Mouse (Mus musculus): ENCODE results near the gene Psmc3. TPM values are rescaled to one million over a fixed set of nuclear protein-coding genes. Genes with fewer than 3 reads are reported as not detected.
A peak's percentile ranks its signal among the peaks of the same experiment; 100 is the strongest.

Psmc3 gene
- polyA plus RNA-seq, 1 experiment from 2014 or later = 186 TPM

- Histone ChIP-seq H3K27ac (ENCODE audit: low read length) (no peak overlapping the region), H3K27me3 (replicated peaks; ENCODE audit: insufficient read depth, low read length) (no peaks in the 10 kb centered on the region), H3K4me1 (ENCODE audit: insufficient read depth, low read depth, low read length) (peaks cover 9% of the 10 kb centered on the region), H3K9me3 (ENCODE audit: low read length) (no peaks in the 10 kb centered on the region), H3K36me3 (ENCODE audit: insufficient read depth, low read length) (0 out of 2 replicates have a peak, but pooled peaks cover 5% of the 10 kb centered on the region), H3K4me3 (ENCODE audit: low read depth, low read length) (no peak overlapping the region), H3K4me2 (replicated peaks; ENCODE audit: low read depth, low read length) (peak overlapping the region; percentile 77; the same call in 1 of the 2 replicates), H3K9ac (replicated peaks; ENCODE audit: low read depth) (no peak overlapping the region)
- whole genome bisulfite sequencing = 65% methylated on average over 13 of the region's 13 CpGs
- TF ChIP-seq EP300 (IDR thresholded peaks at IDR 0.05) = no peak
- no peak for TF ChIP-seq CTCF (IDR thresholded peaks at IDR 0.05)
- ATAC-seq = no peak
- no peak for DNase-seq (ENCODE audit: low spot score)
Observed at GRCm38 (mm10) chr2:91068162-91068871, 14.5 kb downstream of the Psmc3 start.

- DNase-seq (ENCODE audit: low spot score) = peak; percentile 31
- peak overlapping the region; percentile 77 for H3K4me2 ChIP-seq (replicated peaks; ENCODE audit: low read depth, low read length)
- TF ChIP-seq EP300 (IDR thresholded peaks at IDR 0.05) = no peak
- no peak for TF ChIP-seq CTCF (IDR thresholded peaks at IDR 0.05)
- 47% methylated on average over 6 of the region's 6 CpGs for WGBS
- no peaks in the 10 kb centered on the region for H3K27me3 ChIP-seq (replicated peaks; ENCODE audit: insufficient read depth, low read length)
- peaks cover 9% of the 10 kb centered on the region for H3K4me1 ChIP-seq (ENCODE audit: insufficient read depth, low read depth, low read length)
- H3K36me3 ChIP-seq (ENCODE audit: insufficient read depth, low read length) = 0 out of 2 replicates have a peak, but pooled peaks cover 3% of the 10 kb centered on the region
- H3K27ac ChIP-seq (ENCODE audit: low read length) = no peak overlapping the region
- no peaks in the 10 kb centered on the region for H3K9me3 ChIP-seq (ENCODE audit: low read length)
- H3K9ac ChIP-seq (replicated peaks; ENCODE audit: low read depth) = no peak overlapping the region
- ATAC-seq = no peak
- H3K4me3 ChIP-seq (ENCODE audit: low read depth, low read length) = 0 out of 2 replicates have a peak overlapping the region, but pooled peaks have one; percentile 53
Observed at GRCm38 (mm10) chr2:91068872-91069165, 15.0 kb downstream of the Psmc3 start.

- H3K9me3 ChIP-seq (ENCODE audit: low read length) = no peaks in the 10 kb centered on the region
- ATAC-seq (no peak), DNase-seq (ENCODE audit: low spot score) (peak; percentile 66)
- H3K27me3 ChIP-seq (replicated peaks; ENCODE audit: insufficient read depth, low read length) = no peaks in the 10 kb centered on the region
- peak overlapping the region; percentile 53 for H3K4me3 ChIP-seq (ENCODE audit: low read depth, low read length)
- H3K27ac ChIP-seq (ENCODE audit: low read length) = peak overlapping the region; percentile 87
- H3K9ac ChIP-seq (replicated peaks; ENCODE audit: low read depth) = peak overlapping the region; percentile 51
- peak overlapping the region; percentile 77 for H3K4me2 ChIP-seq (replicated peaks; ENCODE audit: low read depth, low read length)
- no peaks in the 10 kb centered on the region for H3K36me3 ChIP-seq (ENCODE audit: insufficient read depth, low read length)
- H3K4me1 ChIP-seq (ENCODE audit: insufficient read depth, low read depth, low read length) = peaks cover 9% of the 10 kb centered on the region
- TF ChIP-seq EP300 (IDR thresholded peaks at IDR 0.05) (no peak), CTCF (IDR thresholded peaks at IDR 0.05) (no peak)
- 5% methylated on average over 14 of the region's 14 CpGs for WGBS
Observed at GRCm38 (mm10) chr2:91069306-91070000, 15.6 kb downstream of the Psmc3 start.

GRCm38 (mm10) chr2:91070076-91070800 is 16.4 kb downstream of the Psmc3 start, which contains the start of gene Slc39a13:
Slc39a13 (minus strand) TSS chr2:91070417.
- Histone ChIP-seq H3K4me3 (ENCODE audit: low read depth, low read length) (peak within 1 kb of the TSS; percentile 53), H3K9me3 (ENCODE audit: low read length) (no peaks in the 10 kb centered on the region), H3K27ac (ENCODE audit: low read length) (peak within 1 kb of the TSS; percentile 87), H3K9ac (replicated peaks; ENCODE audit: low read depth) (peak within 1 kb of the TSS; percentile 51), H3K4me2 (replicated peaks; ENCODE audit: low read depth, low read length) (peak within 1 kb of the TSS; percentile 77), H3K27me3 (replicated peaks; ENCODE audit: insufficient read depth, low read length) (no peaks in the 10 kb centered on the region), H3K4me1 (ENCODE audit: insufficient read depth, low read depth, low read length) (peaks cover 9% of the 10 kb centered on the region), H3K36me3 (ENCODE audit: insufficient read depth, low read length) (no peaks in the 10 kb centered on the region)
- WGBS = under 1% methylated on average over 41 of the region's 69 CpGs
- TF ChIP-seq EP300 (IDR thresholded peaks at IDR 0.05) (peak; percentile 66), CTCF (IDR thresholded peaks at IDR 0.05) (peak; percentile 100)
- DNase-seq (ENCODE audit: low spot score) (peak; percentile 97), ATAC-seq (peak; percentile 96)

- ATAC-seq (no peak), DNase-seq (ENCODE audit: low spot score) (no peak)
- no peaks in the 10 kb centered on the region for H3K27me3 ChIP-seq (replicated peaks; ENCODE audit: insufficient read depth, low read length)
- H3K27ac ChIP-seq (ENCODE audit: low read length) = peak overlapping the region; percentile 87
- TF ChIP-seq EP300 (IDR thresholded peaks at IDR 0.05) (no peak), CTCF (IDR thresholded peaks at IDR 0.05) (no peak)
- H3K36me3 ChIP-seq (ENCODE audit: insufficient read depth, low read length) = no peaks in the 10 kb centered on the region
- peak overlapping the region; percentile 53; the same call in 1 of the 2 replicates for H3K4me3 ChIP-seq (ENCODE audit: low read depth, low read length)
- H3K9ac ChIP-seq (replicated peaks; ENCODE audit: low read depth) = peak overlapping the region; percentile 51; the same call in 1 of the 2 replicates
- H3K4me1 ChIP-seq (ENCODE audit: insufficient read depth, low read depth, low read length) = peaks cover 9% of the 10 kb centered on the region
- H3K9me3 ChIP-seq (ENCODE audit: low read length) = no peaks in the 10 kb centered on the region
- H3K4me2 ChIP-seq (replicated peaks; ENCODE audit: low read depth, low read length) = peak overlapping the region; percentile 77; the same call in 1 of the 2 replicates
- WGBS = 83% methylated on average over 10 of the region's 10 CpGs
Observed at GRCm38 (mm10) chr2:91071059-91071458, 17.2 kb downstream of the Psmc3 start.

- no peaks in the 10 kb centered on the region for H3K36me3 ChIP-seq (ENCODE audit: insufficient read depth, low read length)
- no peaks in the 10 kb centered on the region for H3K9me3 ChIP-seq (ENCODE audit: low read length)
- no peaks in the 10 kb centered on the region for H3K27me3 ChIP-seq (replicated peaks; ENCODE audit: insufficient read depth, low read length)
- H3K4me2 ChIP-seq (replicated peaks; ENCODE audit: low read depth, low read length) = no peak overlapping the region
- no peak overlapping the region for H3K9ac ChIP-seq (replicated peaks; ENCODE audit: low read depth)
- TF ChIP-seq EP300 (IDR thresholded peaks at IDR 0.05) (0 out of 2 replicates have a peak, but pooled peaks have one; percentile 17), CTCF (IDR thresholded peaks at IDR 0.05) (no peak)
- H3K4me1 ChIP-seq (ENCODE audit: insufficient read depth, low read depth, low read length) = peaks cover 9% of the 10 kb centered on the region
- H3K4me3 ChIP-seq (ENCODE audit: low read depth, low read length) = no peak overlapping the region
- H3K27ac ChIP-seq (ENCODE audit: low read length) = no peak overlapping the region
- no peak for DNase-seq (ENCODE audit: low spot score)
- WGBS = 17% methylated on average over 1 of the region's 1 CpGs
- no peak for ATAC-seq
Observed at GRCm38 (mm10) chr2:91072092-91072491, 18.3 kb downstream of the Psmc3 start.

Data from lung, postnatal 0 days (tissue).